In genomic region chr8:125750846-125751245, GRCm38 (mm10) we compare ENCODE assay signal across 17 mouse cellular contexts. TPM values are rescaled to one million over a fixed set of nuclear protein-coding genes. Genes with fewer than 3 reads are reported as not detected.
DNase-seq lines count a peak whose midpoint lies in the region; ATAC-seq and TF ChIP-seq lines count a peak whose summit lies in the region.
"Had no signal": no experiment of that assay in that cellular context is flagged by ENCODE, and none has a peak within 500 bp of the region (broad histone marks: within the 10 kb centered on the region; RNA-seq: fewer than 3 reads in every experiment).

No protein-coding gene starts in this region.

- H3K4me3 ChIP-seq in kidney, embryonic 16.5 days (ENCODE audit: low read length) = no peak overlapping the region
- no peak overlapping the region for H3K4me3 ChIP-seq in lung, embryonic 15.5 days
- H3K4me3 ChIP-seq: forebrain, embryonic 10.5 days; heart, embryonic 12.5 days; midbrain, embryonic 15.5 days; stomach, embryonic 15.5 days had no signal

- peak overlapping the region; percentile 31 for H3K27ac ChIP-seq in kidney, embryonic 16.5 days (ENCODE audit: low read length)
- H3K27ac ChIP-seq in lung, embryonic 15.5 days = peak overlapping the region; percentile 38; the same call in 1 of the 2 replicates
- H3K27ac ChIP-seq: forebrain, embryonic 10.5 days; midbrain, embryonic 15.5 days; stomach, embryonic 15.5 days had no signal

- 0 out of 2 replicates have a peak, but pooled peaks have one; percentile 36 for ATAC-seq in kidney, embryonic 16.5 days (ENCODE audit: low FRiP score, low TSS enrichment)
- ATAC-seq in Patski = peak; percentile 20
- ATAC-seq in lung, embryonic 15.5 days (ENCODE audit: borderline replicate concordance, extremely low read depth, low FRiP score, low TSS enrichment) = no peak
- ATAC-seq: inflammation-experienced regulatory T-cells, adult 6 months; midbrain, embryonic 15.5 days had no signal

- 31% methylated on average over 8 of the region's 8 CpGs for WGBS in kidney, embryonic 16.5 days
- WGBS in lung, embryonic 15.5 days = 35% methylated on average over 8 of the region's 8 CpGs

- no peak for DNase-seq in kidney, adult 11 months
- DNase-seq in A20 (ENCODE audit: low read depth, low spot score) (peak; percentile 18), Patski (ENCODE audit: low read depth, low spot score) (no peak)
- no peak for DNase-seq in cerebellum, postnatal 4 days (ENCODE audit: low spot score in 2 of 2)
- no peak for DNase-seq in left cerebral cortex, adult 8-10 months (ENCODE audit: low spot score in 2 of 2)
- DNase-seq in layer of hippocampus, postnatal 14 days (ENCODE audit: low spot score in 2 of 2) = no peak
- DNase-seq: adrenal gland, postnatal 25 days; cerebellum, adult 9-11 months; heart, postnatal 36 days had no signal

- no peak for TF ChIP-seq CTCF in Patski (IDR thresholded peaks at IDR 0.05)

- peaks cover 3% of the 10 kb centered on the region; the same call in 1 of the 2 replicates for H3K27me3 ChIP-seq in kidney, embryonic 16.5 days (ENCODE audit: insufficient read depth, low read length)
- H3K27me3 ChIP-seq in Patski = no peaks in the 10 kb centered on the region
- no peaks in the 10 kb centered on the region for H3K27me3 ChIP-seq in lung, embryonic 15.5 days
- H3K27me3 ChIP-seq: heart, embryonic 12.5 days; midbrain, embryonic 15.5 days; stomach, embryonic 15.5 days had no signal

- CTCF ChIA-PET in Patski (lab: Charles Lee) = no interaction called here

- in situ Hi-C loops in Patski (cut with MboI; ENCODE audit: low pct_unique_long_range_greater_than_20kb) = no loop called here

- no peak overlapping the region for H3K4me2 ChIP-seq in kidney, embryonic 16.5 days (replicated peaks; ENCODE audit: low read depth, low read length)
- no peak overlapping the region for H3K4me2 ChIP-seq in lung, embryonic 15.5 days
- H3K4me2 ChIP-seq: heart, embryonic 12.5 days; liver, embryonic 11.5 days; midbrain, embryonic 15.5 days; stomach, embryonic 15.5 days had no signal

- no peaks in the 10 kb centered on the region for H3K9me3 ChIP-seq in kidney, embryonic 16.5 days (ENCODE audit: low read length)
- H3K9me3 ChIP-seq in lung, embryonic 15.5 days = no peaks in the 10 kb centered on the region
- H3K9me3 ChIP-seq: forebrain, embryonic 10.5 days; heart, embryonic 12.5 days; midbrain, embryonic 15.5 days; stomach, embryonic 15.5 days had no signal

- peaks cover 18% of the 10 kb centered on the region for H3K4me1 ChIP-seq in kidney, embryonic 16.5 days (ENCODE audit: insufficient read depth, low read length)
- H3K4me1 ChIP-seq in lung, embryonic 15.5 days = peaks cover 16% of the 10 kb centered on the region
- H3K4me1 ChIP-seq: midbrain, embryonic 15.5 days; stomach, embryonic 15.5 days had no signal

- H3K36me3 ChIP-seq in kidney, embryonic 16.5 days (ENCODE audit: insufficient read depth, low read length) = no peaks in the 10 kb centered on the region
- no peaks in the 10 kb centered on the region for H3K36me3 ChIP-seq in lung, embryonic 15.5 days
- H3K36me3 ChIP-seq: forebrain, embryonic 10.5 days; midbrain, embryonic 15.5 days; stomach, embryonic 15.5 days had no signal

- no peak overlapping the region for H3K9ac ChIP-seq in kidney, embryonic 16.5 days (replicated peaks; ENCODE audit: low read length)
- no peak overlapping the region for H3K9ac ChIP-seq in lung, embryonic 15.5 days
- H3K9ac ChIP-seq: heart, embryonic 12.5 days; midbrain, embryonic 15.5 days; stomach, embryonic 15.5 days had no signal

- POLR2A ChIA-PET in Patski (lab: Charles Lee) = interaction anchor here (0.8 to 1.4 kb wide), 2 partner anchors 11 to 908 kb away, joined by 4 to 9 read pairs; no protein-coding TSS in a partner anchor

RNA-seq across cellular contexts. Expression of gene Ntpcr, which starts 21.1 kb away (rescaled TPM):
- polyA plus RNA-seq in kidney, embryonic 16.5 days (2015; fragmentation: Nextera tagmentation; extraction: Ambion mirVana) = 30.3 and 30.8 TPM in 2 replicates
- polyA plus RNA-seq in Patski (2021) = 52.4 TPM
- 30.6 and 32.7 TPM in 2 replicates for polyA plus RNA-seq in lung, embryonic 15.5 days (2015; fragmentation: Nextera tagmentation; extraction: Ambion mirVana)
- 10 to 100 TPM; 21.7 to 30.4 (median 22.8) TPM for total RNA-seq in left cerebral cortex, adult 8-10 months (2022)
- total RNA-seq in layer of hippocampus, postnatal 14 days (2021) = 10 to 100 TPM; 18.8 to 21.4 TPM
